Mouse (Mus musculus) heart, adult 11 months (tissue): Measurements from ENCODE around the gene Gm20741.
A peak's percentile ranks its signal among the peaks of the same experiment; 100 is the strongest.

Experiments
- DNase-seq: peaks from one replicate; pipeline ENCODE4 v3.0.0; 2022

The Gm20741 gene

GRCm38 (mm10) chr16:88811827-88812226 lies at the start of gene Gm20741:
Gene Gm20741 (minus strand): TSS chr16:88812220.
- no peak for DNase-seq

GRCm38 (mm10) chr16:88851450-88851849 lies 39.4 kb upstream of the Gm20741 start:
- DNase-seq = no peak

GRCm38 (mm10) chr16:88848558-88848957 lies 36.5 kb upstream of the Gm20741 start:
- no peak for DNase-seq

GRCm38 (mm10) chr16:88847363-88847762 lies 35.3 kb upstream of the Gm20741 start:
- no peak for DNase-seq

- no peak for DNase-seq
These were observed 15.0 kb upstream of the Gm20741 start for GRCm38 (mm10) chr16:88826978-88827377.

GRCm38 (mm10) chr16:88826095-88826652 lies 14.2 kb upstream of the Gm20741 start, which contains the start of gene Krtap14:
Gene Krtap14 (minus strand): TSS chr16:88826145.
- no peak for DNase-seq

GRCm38 (mm10) chr16:88823736-88824135 lies 11.7 kb upstream of the Gm20741 start:
- DNase-seq = no peak

GRCm38 (mm10) chr16:88820066-88820465 lies 8.0 kb upstream of the Gm20741 start, which contains the start of gene Krtap15:
Gene Krtap15 (plus strand): TSS chr16:88820215.
- no peak for DNase-seq

GRCm38 (mm10) chr16:88786786-88787185 lies 25.2 kb downstream of the Gm20741 start:
- DNase-seq = no peak

GRCm38 (mm10) chr16:88777596-88777995 lies 34.4 kb downstream of the Gm20741 start, which contains the start of gene Gm5965:
Gene Gm5965 (plus strand): TSS chr16:88777896.
- no peak for DNase-seq

GRCm38 (mm10) chr16:88774106-88774505 lies 37.9 kb downstream of the Gm20741 start, which contains the start of gene 2310057N15Rik:
Gene 2310057N15Rik (minus strand): TSS chr16:88774206.
- peak; percentile 33 for DNase-seq
